Mouse (Mus musculus) stomach, embryonic 14.5 days (tissue): ENCODE results near the gene Myl6. TPM values are rescaled to one million over a fixed set of nuclear protein-coding genes. Genes with fewer than 3 reads are reported as not detected.

Experiments
- ATAC-seq: fragments of 200-750 bp; cut with Nextera tagmentation; 2 replicates; pipeline ENCODE4 v1.8.0; 2017; ENCODE audit warnings: low read depth, moderate TSS enrichment; ENCODE audit not compliant: insufficient number of reproducible peaks, insufficient read depth, low FRiP score
- H3K27ac ChIP-seq: fragments of 300-500 bp; sonication (generic); 2 replicates; pipeline ENCODE4 v1.5.1; 2014; ENCODE audit warnings: mild to moderate bottlenecking, low read length, moderate library complexity, mixed read lengths
- H3K27me3 ChIP-seq: fragments of 300-500 bp; sonication (generic); 2 replicates; pipeline ENCODE4 v1.6.1; 2014; ENCODE audit warnings: low read length, control low read depth, mixed read lengths; ENCODE audit not compliant: control insufficient read depth, insufficient read depth
- H3K36me3 ChIP-seq: fragments of 300-500 bp; sonication (generic); 2 replicates; pipeline ENCODE4 v1.6.1; 2014; ENCODE audit warnings: mild to moderate bottlenecking, control low read depth, low read length, moderate library complexity, mixed read lengths; ENCODE audit not compliant: control insufficient read depth, insufficient read depth
- H3K4me1 ChIP-seq: fragments of 300-500 bp; sonication (generic); 2 replicates; pipeline ENCODE4 v1.6.1; 2014; ENCODE audit warnings: low read length, control low read depth, mixed read lengths; ENCODE audit not compliant: control insufficient read depth, insufficient read depth
- H3K4me2 ChIP-seq: fragments of 300-500 bp; sonication (generic); replicated peaks from 2 replicates; pipeline ENCODE4 v1.6.1; 2014; ENCODE audit warnings: low read depth, low read length, control low read depth
- H3K4me3 ChIP-seq: fragments of 300-500 bp; sonication (generic); 2 replicates; pipeline ENCODE4 v1.5.1; 2014; ENCODE audit warnings: low read depth, low read length, control low read depth
- H3K9ac ChIP-seq: fragments of 300-500 bp; sonication (generic); replicated peaks from 2 replicates; pipeline ENCODE4 v1.6.1; 2014; ENCODE audit warnings: low read depth, mild to moderate bottlenecking, control low read depth, low read length, moderate library complexity, mixed read lengths
- H3K9me3 ChIP-seq: fragments of 300-500 bp; sonication (generic); 2 replicates; pipeline ENCODE4 v1.6.1; 2016; ENCODE audit warnings: low read depth, low read length, control low read depth; ENCODE audit not compliant: control insufficient read depth
- WGBS: fragments of 180-500 bp; shearing (Covaris S2); extraction: QIAGEN DNeasy Blood & Tissue Kit; methylation state at CpG from one replicate; pipeline ENCODE4 v1.1.7; 2014; 5-methylcytosine and 5-hydroxymethylcytosine counted together
- polyA plus RNA-seq: library from polyadenylated mRNA; unstranded; fragments of >200 nt; fragmentation: Nextera tagmentation; extraction: Ambion mirVana; gene quantifications from 2 replicates; pipeline ENCODE4 v1.2.1, GENCODE M21; 2014

Myl6 gene
- 1,824 and 1,933 TPM in 2 replicates for polyA plus RNA-seq

GRCm38 (mm10) chr10:128493695-128494666 is at the start of gene Myl6:
Gene Myl6, minus strand, starts transcription at chr10:128494145.
- under 1% methylated on average over 45 of the region's 45 CpGs for WGBS
- Histone ChIP-seq H3K4me2 (peak within 1 kb of the TSS; percentile 84), H3K36me3 (peaks cover 26% of the 10 kb centered on the region), H3K9me3 (no peaks in the 10 kb centered on the region), H3K9ac (peak within 1 kb of the TSS; percentile 82), H3K4me3 (peak within 1 kb of the TSS; percentile 71), H3K4me1 (peaks cover 39% of the 10 kb centered on the region), H3K27me3 (no peaks in the 10 kb centered on the region), H3K27ac (peak within 1 kb of the TSS; percentile 94)
- peak; percentile 93 for ATAC-seq

- Histone ChIP-seq H3K27me3 (no peaks in the 10 kb centered on the region), H3K4me1 (0 out of 2 replicates have a peak, but pooled peaks cover 3% of the 10 kb centered on the region), H3K4me3 (no peak overlapping the region), H3K9ac (no peak overlapping the region), H3K36me3 (peaks cover 35% of the 10 kb centered on the region), H3K4me2 (no peak overlapping the region), H3K27ac (no peak overlapping the region), H3K9me3 (no peaks in the 10 kb centered on the region)
- 48% methylated on average over 2 of the region's 2 CpGs for WGBS
- no peak for ATAC-seq
These were observed 49.2 kb upstream of the Myl6 start for GRCm38 (mm10) chr10:128543100-128543499.

- Histone ChIP-seq H3K4me2 (no peak overlapping the region), H3K9ac (no peak overlapping the region), H3K4me3 (no peak overlapping the region), H3K27ac (no peak overlapping the region), H3K27me3 (no peaks in the 10 kb centered on the region), H3K36me3 (peaks cover 15% of the 10 kb centered on the region), H3K4me1 (0 out of 2 replicates have a peak, but pooled peaks cover 2% of the 10 kb centered on the region), H3K9me3 (no peaks in the 10 kb centered on the region)
- WGBS = 100% methylated on average over 1 of the region's 1 CpGs
- no peak for ATAC-seq
These were observed 44.5 kb upstream of the Myl6 start for GRCm38 (mm10) chr10:128538340-128538870.

GRCm38 (mm10) chr10:128536266-128536940 is 42.5 kb upstream of the Myl6 start:
- Histone ChIP-seq H3K4me1 (0 out of 2 replicates have a peak, but pooled peaks cover 2% of the 10 kb centered on the region), H3K4me3 (peak overlapping the region; percentile 9), H3K27ac (peak overlapping the region; percentile 30; the same call in 1 of the 2 replicates), H3K9ac (0 out of 2 replicates have a peak overlapping the region, but pooled peaks have one; percentile 1), H3K9me3 (no peaks in the 10 kb centered on the region), H3K36me3 (no peaks in the 10 kb centered on the region), H3K4me2 (peak overlapping the region; percentile 25), H3K27me3 (no peaks in the 10 kb centered on the region)
- WGBS = 14% methylated on average over 18 of the region's 18 CpGs
- peak; percentile 93; the same call in 1 of the 2 replicates for ATAC-seq

GRCm38 (mm10) chr10:128535624-128536265 is 41.8 kb upstream of the Myl6 start:
- H3K27ac ChIP-seq = peak overlapping the region; percentile 30; the same call in 1 of the 2 replicates
- H3K36me3 ChIP-seq = no peaks in the 10 kb centered on the region
- peak overlapping the region; percentile 25 for H3K4me2 ChIP-seq
- no peaks in the 10 kb centered on the region for H3K27me3 ChIP-seq
- ATAC-seq = no peak
- peak overlapping the region; percentile 9 for H3K4me3 ChIP-seq
- WGBS = 76% methylated on average over 4 of the region's 4 CpGs
- H3K4me1 ChIP-seq = 0 out of 2 replicates have a peak, but pooled peaks cover 2% of the 10 kb centered on the region
- 0 out of 2 replicates have a peak overlapping the region, but pooled peaks have one; percentile 1 for H3K9ac ChIP-seq
- H3K9me3 ChIP-seq = no peaks in the 10 kb centered on the region

GRCm38 (mm10) chr10:128535206-128535605 is 41.3 kb upstream of the Myl6 start:
- Histone ChIP-seq H3K4me3 (no peak overlapping the region), H3K9ac (no peak overlapping the region), H3K9me3 (no peaks in the 10 kb centered on the region), H3K27me3 (no peaks in the 10 kb centered on the region), H3K36me3 (no peaks in the 10 kb centered on the region), H3K4me1 (0 out of 2 replicates have a peak, but pooled peaks cover 2% of the 10 kb centered on the region), H3K4me2 (no peak overlapping the region), H3K27ac (no peak overlapping the region)
- 63% methylated on average over 2 of the region's 2 CpGs for WGBS
- ATAC-seq = no peak

- Histone ChIP-seq H3K9ac (0 out of 2 replicates have a peak overlapping the region, but pooled peaks have one; percentile 7), H3K36me3 (no peaks in the 10 kb centered on the region; the same call in 1 of the 2 replicates), H3K4me1 (peaks cover 8% of the 10 kb centered on the region), H3K9me3 (no peaks in the 10 kb centered on the region), H3K27ac (0 out of 2 replicates have a peak overlapping the region, but pooled peaks have one; percentile 34), H3K4me3 (peak overlapping the region; percentile 84), H3K27me3 (0 out of 2 replicates have a peak, but pooled peaks cover 4% of the 10 kb centered on the region), H3K4me2 (peak overlapping the region; percentile 96)
- 25% methylated on average over 28 of the region's 28 CpGs for WGBS
- ATAC-seq = no peak
These were observed 32.7 kb upstream of the Myl6 start for GRCm38 (mm10) chr10:128526366-128527356.
